In the genomic region with DNA sequence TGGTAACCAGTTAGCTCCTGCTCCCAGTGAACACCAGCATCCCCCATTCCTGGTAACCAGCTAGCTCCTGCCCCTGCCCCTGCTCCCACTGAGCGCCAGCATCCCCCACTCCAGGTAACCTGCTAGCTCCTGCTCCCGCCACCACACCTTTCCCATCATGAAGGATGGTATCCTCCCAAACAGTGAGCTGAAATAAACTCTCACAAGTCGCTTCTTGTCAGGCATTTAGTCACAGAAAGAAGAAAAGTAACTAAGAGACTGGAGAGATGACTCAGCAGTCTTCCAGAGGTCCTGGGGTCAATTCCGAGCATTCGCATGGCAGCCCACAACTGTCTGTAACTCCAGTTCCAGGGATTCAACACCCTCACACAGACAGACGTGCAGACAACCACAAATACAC, we compare ENCODE assay signal across 28 mouse cellular contexts. TPM values are rescaled to one million over a fixed set of nuclear protein-coding genes. Genes with fewer than 3 reads are reported as not detected.
DNase-seq lines count a peak whose midpoint lies in the region; ATAC-seq lines count a peak whose summit lies in the region.
"Had no signal": no experiment of that assay in that cellular context is flagged by ENCODE, and none has a peak within 500 bp of the region (broad histone marks: within the 10 kb centered on the region; RNA-seq: fewer than 3 reads in every experiment).

No protein-coding gene starts in this region.

- ATAC-seq in liver, embryonic 12.5 days, result no peak
- ATAC-seq: activated CD4-positive, CD25-positive, alpha-beta regulatory T cell, adult 4 months; CD4-positive, CD25-positive, alpha-beta regulatory T cell, adult 4 months; forebrain, embryonic 13.5 days; forebrain, embryonic 15.5 days; forebrain, postnatal 0 days; Patski had no signal

- no peak overlapping the region for H3K4me3 ChIP-seq in liver, embryonic 12.5 days
- H3K4me3 ChIP-seq: embryonic facial prominence, embryonic 10.5 days; embryonic facial prominence, embryonic 12.5 days; forebrain, embryonic 13.5 days; forebrain, embryonic 15.5 days had no signal

- peak overlapping the region; percentile 73; the same call in 1 of the 2 replicates for H3K27ac ChIP-seq in liver, embryonic 12.5 days
- H3K27ac ChIP-seq: embryonic facial prominence, embryonic 10.5 days; embryonic facial prominence, embryonic 12.5 days; forebrain, embryonic 13.5 days; forebrain, embryonic 15.5 days had no signal

- WGBS in liver, embryonic 12.5 days (ENCODE audit: insufficient replicate concordance), result 80% methylated on average over 6 of the region's 6 CpGs

- peaks cover 86% of the 10 kb centered on the region for H3K36me3 ChIP-seq in liver, embryonic 12.5 days
- H3K36me3 ChIP-seq: embryonic facial prominence, embryonic 10.5 days; embryonic facial prominence, embryonic 12.5 days; forebrain, embryonic 15.5 days had no signal

- peak; percentile 14 for DNase-seq in embryo, embryonic 10.5 days (ENCODE audit: low spot score)
- DNase-seq in embryo, embryonic 10 days (ENCODE audit: low spot score), result no peak
- DNase-seq in liver, result no peak
- peak; percentile 47 for DNase-seq in ES-CJ7 (ENCODE audit: low read depth, low spot score)
- DNase-seq in R1 (ENCODE audit: low read depth, low spot score), result peak; percentile 31
- DNase-seq in ovary, adult 18-20 months (ENCODE audit: low spot score), result no peak
- no peak for DNase-seq in spleen, postnatal 14 days (ENCODE audit: low spot score in 2 of 2)
- DNase-seq: adrenal gland, adult 8-10 months; adrenal gland, postnatal 14 days; adrenal gland, postnatal 36 days; B cell, adult 2 months; cerebellum, adult 11-12 months; cerebellum, adult 2 months; cerebellum, adult 9-10 months; cerebellum, postnatal 10 days; cerebellum, postnatal 25 days; forebrain, postnatal 0 days had no signal

- H3K9me3 ChIP-seq in liver, embryonic 12.5 days (replicated peaks), result no peaks in the 10 kb centered on the region
- H3K9me3 ChIP-seq: embryonic facial prominence, embryonic 10.5 days; embryonic facial prominence, embryonic 12.5 days; forebrain, embryonic 13.5 days; forebrain, embryonic 15.5 days; G1E had no signal

- no peak overlapping the region for H3K9ac ChIP-seq in liver, embryonic 12.5 days
- H3K9ac ChIP-seq: embryonic facial prominence, embryonic 12.5 days; forebrain, embryonic 13.5 days; forebrain, embryonic 15.5 days; forebrain, postnatal 0 days had no signal

- H3K4me1 ChIP-seq in liver, embryonic 12.5 days, result peaks cover 34% of the 10 kb centered on the region
- H3K4me1 ChIP-seq: embryonic facial prominence, embryonic 10.5 days; embryonic facial prominence, embryonic 12.5 days; forebrain, embryonic 13.5 days; forebrain, embryonic 15.5 days had no signal

- H3K27me3 ChIP-seq in liver, embryonic 12.5 days (replicated peaks), result no peaks in the 10 kb centered on the region
- H3K27me3 ChIP-seq: CH12.LX; embryonic facial prominence, embryonic 12.5 days; forebrain, embryonic 13.5 days; forebrain, embryonic 15.5 days had no signal

- H3K4me2 ChIP-seq in liver, embryonic 12.5 days, result no peak overlapping the region
- H3K4me2 ChIP-seq: embryonic facial prominence, embryonic 12.5 days; forebrain, embryonic 13.5 days; forebrain, embryonic 15.5 days had no signal

RNA-seq across cellular contexts. Expression of a gene that starts 28.0 kb away (rescaled TPM):
- polyA plus RNA-seq in liver, embryonic 12.5 days (2016; fragmentation: Nextera tagmentation; extraction: Ambion mirVana), result 29.7 and 33.1 TPM in 2 replicates
- polyA plus RNA-seq: CD4-positive, CD25-positive, alpha-beta regulatory T cell, adult 4 months had no signal

RNA-seq across cellular contexts. Expression of a gene that starts 28.1 kb away (rescaled TPM):
- 69.8 and 74.1 TPM in 2 replicates for polyA plus RNA-seq in liver, embryonic 12.5 days (2016; fragmentation: Nextera tagmentation; extraction: Ambion mirVana)

RNA-seq across cellular contexts. Expression of a gene that starts 46.6 kb away (rescaled TPM):
- 2,820 and 2,901 TPM in 2 replicates for polyA plus RNA-seq in liver, embryonic 12.5 days (2016; fragmentation: Nextera tagmentation; extraction: Ambion mirVana)
- polyA plus RNA-seq: Patski had no signal

RNA-seq across cellular contexts. Expression of a gene that starts 46.8 kb away (rescaled TPM):
- 4.9 and 5.2 TPM in 2 replicates for polyA plus RNA-seq in liver, embryonic 12.5 days (2016; fragmentation: Nextera tagmentation; extraction: Ambion mirVana)
- polyA plus RNA-seq: cortical plate, adult 2 months; G1E; Patski had no signal

Comparison
In these comparisons a context has a peak if more than half of its experiments do, and no peak if none do; other contexts are left out.
1. DNase-seq: peak in embryo, embryonic 10.5 days (single experiment), ES-CJ7 (single experiment) and R1 (single experiment); none in embryo, embryonic 10 days (single experiment), liver (single experiment), ovary, adult 18-20 months (single experiment) and spleen, postnatal 14 days (0 of 2).